Mouse (Mus musculus) liver, embryonic 14.5 days (tissue): Measurements from ENCODE around the gene Mta3.

Experiments
- CTCF ChIP-seq: IDR thresholded peaks from 2 replicates; pipeline ENCODE4 v1.5.1; 2016; ENCODE audit warnings: antibody characterized with exemption, low read depth, control low read depth
- EP300 ChIP-seq: IDR thresholded peaks from 2 replicates; pipeline ENCODE4 v1.6.1; 2016; ENCODE audit warnings: antibody characterized with exemption, low read depth

DNA sequence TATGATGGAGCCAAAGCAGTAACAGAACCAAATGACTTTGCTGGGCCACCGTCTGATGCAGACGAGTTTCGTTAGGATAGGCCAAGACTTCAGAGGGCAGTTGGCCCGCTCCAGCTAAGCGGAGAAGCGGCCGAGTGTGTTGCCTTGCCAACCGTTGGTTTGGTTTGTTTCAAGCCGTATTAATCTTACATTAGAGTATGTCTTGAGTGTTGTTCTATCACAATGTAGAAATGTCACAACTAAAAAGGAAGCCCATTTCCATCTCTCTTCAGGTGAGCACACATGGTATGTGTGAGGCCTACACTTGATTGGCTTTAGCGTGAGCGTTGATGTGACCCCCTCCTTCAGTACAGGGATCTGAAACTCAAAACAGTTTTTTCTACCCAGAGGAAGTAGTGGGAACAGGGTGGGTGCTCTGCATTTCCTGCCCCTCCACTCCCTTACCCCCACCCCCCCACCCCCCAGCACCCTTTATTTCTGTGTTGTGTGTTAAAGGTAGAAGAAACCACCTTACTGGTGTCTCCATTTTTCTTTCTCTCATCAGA lies 93.6 kb downstream of the Mta3 start:
- TF ChIP-seq EP300 (no peak), CTCF (no peak)
